Mouse (Mus musculus) ES-Bruce4 (cell line): ENCODE measurements at regions not wholly inside any gene's neighbourhood (a gene's known extent, or its start where the extent isn't known, plus 50 kb on each side); places are given as distances from the start of the nearest gene placed in this dataset.

Experiments
- H3K27ac ChIP-seq: 2 replicates; pipeline ENCODE4 v1.5.1; 2012; ENCODE audit warnings: low read length, inconsistent platforms; ENCODE audit not compliant: insufficient read depth
- H3K27me3 ChIP-seq: 2 replicates; pipeline ENCODE4 v1.6.1; 2012; ENCODE audit warnings: mild to moderate bottlenecking, low read length, inconsistent platforms; ENCODE audit not compliant: control insufficient read depth, poor library complexity, insufficient read depth, severe bottlenecking
- H3K36me3 ChIP-seq: 2 replicates; pipeline ENCODE4 v1.6.1; 2012; ENCODE audit warnings: inconsistent platforms, mild to moderate bottlenecking, low read length, moderate library complexity; ENCODE audit not compliant: control insufficient read depth, poor library complexity, insufficient read depth, severe bottlenecking
- H3K4me1 ChIP-seq: one replicate; pipeline ENCODE4 v1.8.1; 2011; ENCODE audit warnings: low read length; ENCODE audit not compliant: control insufficient read depth, insufficient read depth
- H3K4me3 ChIP-seq: 2 replicates; pipeline ENCODE4 v1.5.1; 2011; ENCODE audit warnings: low read depth, mild to moderate bottlenecking, low read length
- H3K9ac ChIP-seq: 2 replicates; pipeline ENCODE4 v1.6.1; 2012; ENCODE audit warnings: low read depth, mild to moderate bottlenecking, inconsistent platforms; ENCODE audit not compliant: poor library complexity, severe bottlenecking
- H3K9me3 ChIP-seq: replicated peaks from 2 replicates; pipeline ENCODE4 v1.6.1; 2012; ENCODE audit warnings: mild to moderate bottlenecking, low read length, inconsistent platforms; ENCODE audit not compliant: control insufficient read depth, poor library complexity, insufficient read depth, severe bottlenecking
- CTCF ChIP-seq: IDR thresholded peaks from one replicate; pipeline ENCODE4 v1.8.1; 2011; ENCODE audit warnings: low read depth, low read length
- EP300 ChIP-seq: IDR thresholded peaks from 2 replicates; pipeline ENCODE4 v1.6.1; 2011; ENCODE audit warnings: low read depth, low read length; ENCODE audit not compliant: insufficient read depth
- POLR2A ChIP-seq: IDR thresholded peaks from one replicate; pipeline ENCODE4 v1.8.1; 2011; ENCODE audit warnings: low read length; ENCODE audit not compliant: insufficient read depth

GRCm38 (mm10) chr14:99418970-99419369 lies 120.5 kb downstream of the Klf5 start:
- H3K4me1 ChIP-seq = no peaks in the 10 kb centered on the region
- H3K9ac ChIP-seq = no peak overlapping the region
- TF ChIP-seq POLR2A (no peak), CTCF (no peak), EP300 (no peak)
- H3K9me3 ChIP-seq = no peaks in the 10 kb centered on the region
- no peak overlapping the region for H3K27ac ChIP-seq
- no peak overlapping the region for H3K4me3 ChIP-seq
- H3K27me3 ChIP-seq = no peaks in the 10 kb centered on the region
- no peaks in the 10 kb centered on the region for H3K36me3 ChIP-seq

DNA sequence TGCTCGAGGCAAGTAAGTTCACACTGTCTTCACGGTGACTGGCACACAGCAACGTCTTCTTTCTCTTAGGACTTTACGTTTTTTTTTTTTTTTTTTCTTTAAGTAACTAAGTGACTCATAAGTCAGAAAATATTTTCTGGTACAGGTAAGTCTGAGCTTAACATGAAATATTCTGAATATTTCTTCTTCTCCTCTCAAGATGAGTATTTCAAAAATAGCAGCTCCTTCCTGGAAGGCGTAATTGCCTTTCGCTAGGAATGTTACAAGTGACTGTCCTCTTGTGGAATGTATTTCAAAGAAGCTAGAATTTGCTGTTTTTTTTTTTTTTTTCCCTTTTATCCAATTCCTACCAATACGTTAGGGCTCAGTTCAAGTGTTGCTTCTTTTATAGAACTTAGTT lies 124.8 kb downstream of the Klf5 start:
- no peak for TF ChIP-seq POLR2A
- no peak for TF ChIP-seq EP300
- no peak for TF ChIP-seq CTCF
- no peak overlapping the region for H3K4me3 ChIP-seq

DNA sequence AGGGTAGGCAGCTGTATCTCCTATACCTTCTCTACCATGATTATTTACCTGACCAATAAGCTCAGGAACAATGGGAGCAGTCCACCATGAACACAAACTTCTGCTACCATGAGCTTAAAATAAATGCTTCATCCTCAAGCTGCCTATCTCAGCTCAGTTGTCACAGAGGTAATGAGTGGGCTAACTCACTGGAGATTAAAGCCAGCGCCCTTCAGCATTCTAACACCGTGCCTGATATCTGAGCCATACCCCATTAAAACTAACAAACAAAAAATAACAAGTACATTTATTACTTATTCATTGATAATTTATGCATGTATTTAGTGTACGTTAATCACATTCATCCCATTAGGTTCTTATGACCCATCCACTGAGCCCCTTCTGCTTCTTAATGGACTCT lies 128.6 kb downstream of the Klf5 start:
- H3K9ac ChIP-seq = no peak overlapping the region
- H3K36me3 ChIP-seq = no peaks in the 10 kb centered on the region
- no peak overlapping the region for H3K4me3 ChIP-seq
- no peak overlapping the region for H3K27ac ChIP-seq
- no peaks in the 10 kb centered on the region for H3K9me3 ChIP-seq
- no peaks in the 10 kb centered on the region for H3K4me1 ChIP-seq
- no peaks in the 10 kb centered on the region for H3K27me3 ChIP-seq
- TF ChIP-seq CTCF = no peak
- no peak for TF ChIP-seq EP300
- no peak for TF ChIP-seq POLR2A

More for the DNA sequence above, 124.8 kb downstream of the Klf5 start:
- Histone ChIP-seq H3K27ac (no peak overlapping the region), H3K36me3 (no peaks in the 10 kb centered on the region), H3K4me1 (no peaks in the 10 kb centered on the region), H3K9me3 (no peaks in the 10 kb centered on the region), H3K9ac (no peak overlapping the region), H3K27me3 (no peaks in the 10 kb centered on the region)

- H3K9me3 ChIP-seq = no peaks in the 10 kb centered on the region
- no peaks in the 10 kb centered on the region for H3K4me1 ChIP-seq
- H3K27me3 ChIP-seq = no peaks in the 10 kb centered on the region
- no peak overlapping the region for H3K9ac ChIP-seq
- no peaks in the 10 kb centered on the region for H3K36me3 ChIP-seq
- H3K27ac ChIP-seq = no peak overlapping the region
- no peak overlapping the region for H3K4me3 ChIP-seq
- TF ChIP-seq POLR2A = no peak
- TF ChIP-seq CTCF = no peak
- no peak for TF ChIP-seq EP300
Measured at GRCm38 (mm10) chr14:99430323-99430722, 131.8 kb downstream of the Klf5 start.

GRCm38 (mm10) chr14:99431697-99432096 lies 133.2 kb downstream of the Klf5 start:
- H3K4me1 ChIP-seq = no peaks in the 10 kb centered on the region
- no peak overlapping the region for H3K4me3 ChIP-seq
- H3K36me3 ChIP-seq = no peaks in the 10 kb centered on the region
- no peaks in the 10 kb centered on the region for H3K9me3 ChIP-seq
- no peak for TF ChIP-seq POLR2A
- no peak for TF ChIP-seq EP300
- TF ChIP-seq CTCF = no peak
- H3K27me3 ChIP-seq = no peaks in the 10 kb centered on the region
- H3K9ac ChIP-seq = no peak overlapping the region
- no peak overlapping the region for H3K27ac ChIP-seq

- no peaks in the 10 kb centered on the region for H3K9me3 ChIP-seq
- TF ChIP-seq POLR2A (no peak), CTCF (no peak), EP300 (no peak)
- no peaks in the 10 kb centered on the region for H3K4me1 ChIP-seq
Measured at GRCm38 (mm10) chr14:99434645-99435044, 136.2 kb downstream of the Klf5 start.

More at GRCm38 (mm10) chr14:99434645-99435044, 136.2 kb downstream of the Klf5 start:
- Histone ChIP-seq H3K27me3 (no peaks in the 10 kb centered on the region), H3K27ac (no peak overlapping the region), H3K36me3 (no peaks in the 10 kb centered on the region), H3K4me3 (no peak overlapping the region), H3K9ac (no peak overlapping the region)
